Mouse (Mus musculus): ENCODE results near the gene Faap100.
A peak's percentile ranks its signal among the peaks of the same experiment; 100 is the strongest.
"Not testable (repeated sequence)": the region's sequence is repeated elsewhere in the genome, so short reads cannot be mapped to it uniquely, and the experiment has no call there.

Gene Faap100

GRCm38 (mm10) chr11:120378611-120379540 lies at the start of gene Faap100:
TSS of gene Faap100 (minus strand) at chr11:120378764.
- DNase-seq (ENCODE audit: low spot score in 2 of 2) = peak; percentile 91 to 92

- DNase-seq (ENCODE audit: low spot score in 2 of 2) = no peak
These were observed 48.2 kb upstream of the Faap100 start for GRCm38 (mm10) chr11:120426727-120427126.

GRCm38 (mm10) chr11:120423569-120424295 lies 45.2 kb upstream of the Faap100 start:
- peak; percentile 45 to 68 for DNase-seq (ENCODE audit: low spot score in 2 of 2)

- DNase-seq (ENCODE audit: low spot score in 2 of 2) = no peak
These were observed 44.3 kb upstream of the Faap100 start for GRCm38 (mm10) chr11:120422651-120423568.

GRCm38 (mm10) chr11:120418592-120418991 lies 40.0 kb upstream of the Faap100 start:
- DNase-seq (ENCODE audit: low spot score in 2 of 2) = no peak

GRCm38 (mm10) chr11:120417852-120418251 lies 39.3 kb upstream of the Faap100 start:
- DNase-seq (ENCODE audit: low spot score in 2 of 2) = no peak

GRCm38 (mm10) chr11:120413621-120414020 lies 35.1 kb upstream of the Faap100 start:
- not testable (repeated sequence) for DNase-seq (ENCODE audit: low spot score in 2 of 2)

GRCm38 (mm10) chr11:120406445-120406844 lies 27.9 kb upstream of the Faap100 start:
- no peak for DNase-seq (ENCODE audit: low spot score in 2 of 2)

- DNase-seq (ENCODE audit: low spot score in 2 of 2) = no peak
These were observed 27.3 kb upstream of the Faap100 start for GRCm38 (mm10) chr11:120405867-120406266.

GRCm38 (mm10) chr11:120404814-120405213 lies 26.2 kb upstream of the Faap100 start:
- no peak for DNase-seq (ENCODE audit: low spot score in 2 of 2)

- no peak for DNase-seq (ENCODE audit: low spot score in 2 of 2)
These were observed 20.8 kb upstream of the Faap100 start for GRCm38 (mm10) chr11:120399319-120399718.

GRCm38 (mm10) chr11:120397602-120398001 lies 19.0 kb upstream of the Faap100 start:
- DNase-seq (ENCODE audit: low spot score in 2 of 2) = no peak

GRCm38 (mm10) chr11:120395661-120396060 lies 17.1 kb upstream of the Faap100 start:
- DNase-seq (ENCODE audit: low spot score in 2 of 2) = no peak

GRCm38 (mm10) chr11:120388580-120388979 lies 10.0 kb upstream of the Faap100 start:
- no peak for DNase-seq (ENCODE audit: low spot score in 2 of 2)

- DNase-seq (ENCODE audit: low spot score in 2 of 2) = no peak
These were observed 8.6 kb upstream of the Faap100 start for GRCm38 (mm10) chr11:120387157-120387556.

GRCm38 (mm10) chr11:120386632-120387031 lies 8.1 kb upstream of the Faap100 start:
- DNase-seq (ENCODE audit: low spot score in 2 of 2) = no peak

- DNase-seq (ENCODE audit: low spot score in 2 of 2) = peak in 1 of 2 experiments; percentile 53
These were observed 3.9 kb upstream of the Faap100 start for GRCm38 (mm10) chr11:120382509-120382908.

- peak in 1 of 2 experiments; percentile 35 for DNase-seq (ENCODE audit: low spot score in 2 of 2)
These were observed 2.6 kb upstream of the Faap100 start for GRCm38 (mm10) chr11:120381157-120381556.

GRCm38 (mm10) chr11:120380271-120380670 lies 1.7 kb upstream of the Faap100 start:
- DNase-seq (ENCODE audit: low spot score in 2 of 2) = peak in 1 of 2 experiments; percentile 33

- DNase-seq (ENCODE audit: low spot score in 2 of 2) = peak; percentile 62 to 76
These were observed 443 bp downstream of the Faap100 start for GRCm38 (mm10) chr11:120378031-120378610.

- DNase-seq (ENCODE audit: low spot score in 2 of 2) = no peak
These were observed 1.2 kb downstream of the Faap100 start for GRCm38 (mm10) chr11:120377337-120377736.
